Mouse (Mus musculus): ENCODE measurements at regions not wholly inside any gene's neighbourhood (a gene's known extent, or its start where the extent isn't known, plus 50 kb on each side); places are given as distances from the start of the nearest gene placed in this dataset.
A peak's percentile ranks its signal among the peaks of the same experiment; 100 is the strongest.
"Not testable (repeated sequence)": the region's sequence is repeated elsewhere in the genome, so short reads cannot be mapped to it uniquely, and the experiment has no call there.

GRCm38 (mm10) chr3:98968811-98969210 is 75.8 kb upstream of the Hao2 start:
- Histone ChIP-seq H3K27ac (ENCODE audit: low read length) (no peak overlapping the region), H3K9me3 (ENCODE audit: low read length) (no peaks in the 10 kb centered on the region), H3K4me2 (replicated peaks; ENCODE audit: low read depth, low read length) (no peak overlapping the region), H3K9ac (replicated peaks; ENCODE audit: low read length) (no peak overlapping the region), H3K4me3 (ENCODE audit: low read length) (no peak overlapping the region), H3K4me1 (ENCODE audit: insufficient read depth, low read length) (no peaks in the 10 kb centered on the region), H3K36me3 (ENCODE audit: insufficient read depth, low read length) (no peaks in the 10 kb centered on the region), H3K27me3 (ENCODE audit: insufficient read depth, low read length) (no peaks in the 10 kb centered on the region)
- ATAC-seq (ENCODE audit: low FRiP score, low TSS enrichment): 0 out of 2 replicates have a peak, but pooled peaks have one; percentile 15
- 8% methylated on average over 4 of the region's 4 CpGs for WGBS

DNA sequence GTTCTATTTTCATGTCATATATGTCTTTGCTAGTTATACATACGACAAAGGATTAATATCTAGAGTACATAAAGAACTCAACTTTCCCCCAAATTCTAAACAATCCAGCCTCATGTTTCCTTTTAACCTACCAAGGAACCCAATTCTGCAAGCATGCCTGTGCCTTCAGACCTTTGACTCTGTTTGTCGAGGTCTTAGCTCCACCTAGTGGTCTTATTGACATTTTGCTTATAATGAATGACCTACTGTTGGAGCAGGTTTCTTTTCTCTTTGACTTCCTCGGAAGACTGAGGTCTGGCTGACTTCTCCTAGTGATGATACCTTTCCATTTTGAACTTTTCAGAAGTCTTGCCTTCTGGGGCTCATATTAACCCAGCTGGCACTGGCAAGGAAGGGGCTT is 82.7 kb upstream of the Hao2 start:
- Histone ChIP-seq H3K36me3 (ENCODE audit: insufficient read depth, low read length) (no peaks in the 10 kb centered on the region), H3K4me2 (replicated peaks; ENCODE audit: low read depth, low read length) (no peak overlapping the region), H3K4me3 (ENCODE audit: low read length) (no peak overlapping the region), H3K9me3 (ENCODE audit: low read length) (no peaks in the 10 kb centered on the region), H3K27me3 (ENCODE audit: insufficient read depth, low read length) (no peaks in the 10 kb centered on the region), H3K4me1 (ENCODE audit: insufficient read depth, low read length) (0 out of 2 replicates have a peak, but pooled peaks cover 3% of the 10 kb centered on the region), H3K27ac (ENCODE audit: low read length) (no peak overlapping the region), H3K9ac (replicated peaks; ENCODE audit: low read length) (no peak overlapping the region)
- peak; percentile 65; the same call in 1 of the 2 replicates for ATAC-seq (ENCODE audit: low FRiP score, low TSS enrichment)
- WGBS: 2% methylated on average over 3 of the region's 3 CpGs

- no peaks in the 10 kb centered on the region for H3K4me1 ChIP-seq (ENCODE audit: insufficient read depth, low read length)
- H3K9ac ChIP-seq (replicated peaks; ENCODE audit: low read length): no peak overlapping the region
- no peak overlapping the region for H3K4me3 ChIP-seq (ENCODE audit: low read length)
- 94% methylated on average over 1 of the region's 1 CpGs for WGBS
- H3K9me3 ChIP-seq (ENCODE audit: low read length): no peaks in the 10 kb centered on the region
- no peak overlapping the region for H3K4me2 ChIP-seq (replicated peaks; ENCODE audit: low read depth, low read length)
- no peaks in the 10 kb centered on the region for H3K36me3 ChIP-seq (ENCODE audit: insufficient read depth, low read length)
- ATAC-seq (ENCODE audit: low FRiP score, low TSS enrichment): no peak
- no peak overlapping the region for H3K27ac ChIP-seq (ENCODE audit: low read length)
- no peaks in the 10 kb centered on the region for H3K27me3 ChIP-seq (ENCODE audit: insufficient read depth, low read length)
Observed at GRCm38 (mm10) chr3:98982787-98983186, 89.7 kb upstream of the Hao2 start.

- H3K36me3 ChIP-seq (ENCODE audit: insufficient read depth, low read length); H3K4me1 ChIP-seq (ENCODE audit: insufficient read depth, low read length); H3K4me3 ChIP-seq (ENCODE audit: low read length); H3K27ac ChIP-seq (ENCODE audit: low read length); H3K4me2 ChIP-seq (replicated peaks; ENCODE audit: low read depth, low read length); H3K9me3 ChIP-seq (ENCODE audit: low read length); ATAC-seq (ENCODE audit: low FRiP score, low TSS enrichment); H3K9ac ChIP-seq (replicated peaks; ENCODE audit: low read length); H3K27me3 ChIP-seq (ENCODE audit: insufficient read depth, low read length): not testable (repeated sequence)
- 70% methylated on average over 2 of the region's 2 CpGs for WGBS
Observed at GRCm38 (mm10) chr3:98987266-98987665, 94.2 kb upstream of the Hao2 start.

- WGBS: 17% methylated on average over 10 of the region's 10 CpGs
- Histone ChIP-seq H3K36me3 (ENCODE audit: insufficient read depth, low read length) (no peaks in the 10 kb centered on the region), H3K9me3 (ENCODE audit: low read length) (no peaks in the 10 kb centered on the region), H3K27ac (ENCODE audit: low read length) (no peak overlapping the region), H3K9ac (replicated peaks; ENCODE audit: low read length) (no peak overlapping the region), H3K4me2 (replicated peaks; ENCODE audit: low read depth, low read length) (peak overlapping the region; percentile 17), H3K4me1 (ENCODE audit: insufficient read depth, low read length) (peaks cover 5% of the 10 kb centered on the region; the same call in 1 of the 2 replicates), H3K27me3 (ENCODE audit: insufficient read depth, low read length) (no peaks in the 10 kb centered on the region), H3K4me3 (ENCODE audit: low read length) (no peak overlapping the region)
- peak; percentile 69; the same call in 1 of the 2 replicates for ATAC-seq (ENCODE audit: low FRiP score, low TSS enrichment)
Observed at GRCm38 (mm10) chr3:98990801-98991200, 97.8 kb upstream of the Hao2 start.

DNA sequence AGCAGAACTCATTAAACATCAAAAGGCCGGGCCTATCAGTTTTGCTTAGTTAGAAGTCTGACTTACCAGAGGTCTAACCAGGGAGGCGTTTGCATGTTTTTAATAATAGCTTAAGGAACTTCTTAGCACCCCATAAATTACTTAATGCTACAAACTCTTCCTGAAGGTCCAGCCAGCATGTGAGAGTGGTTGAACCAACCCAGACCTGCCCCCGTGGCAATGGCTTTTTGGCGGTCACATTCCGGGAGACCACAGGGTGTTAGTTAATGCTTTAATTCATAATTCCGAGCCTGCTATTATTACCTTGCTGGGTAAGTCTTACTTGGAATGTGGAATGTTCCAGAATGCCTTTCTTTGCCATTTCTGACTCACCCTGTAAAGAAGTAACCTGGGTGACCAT is 98.2 kb upstream of the Hao2 start:
- Histone ChIP-seq H3K4me1 (ENCODE audit: insufficient read depth, low read length) (peaks cover 5% of the 10 kb centered on the region; the same call in 1 of the 2 replicates), H3K27me3 (ENCODE audit: insufficient read depth, low read length) (no peaks in the 10 kb centered on the region), H3K9ac (replicated peaks; ENCODE audit: low read length) (no peak overlapping the region), H3K27ac (ENCODE audit: low read length) (no peak overlapping the region), H3K4me2 (replicated peaks; ENCODE audit: low read depth, low read length) (no peak overlapping the region), H3K9me3 (ENCODE audit: low read length) (no peaks in the 10 kb centered on the region), H3K36me3 (ENCODE audit: insufficient read depth, low read length) (no peaks in the 10 kb centered on the region), H3K4me3 (ENCODE audit: low read length) (no peak overlapping the region)
- WGBS: 45% methylated on average over 6 of the region's 6 CpGs
- ATAC-seq (ENCODE audit: low FRiP score, low TSS enrichment): no peak; the same call in 1 of the 2 replicates

GRCm38 (mm10) chr3:98994086-98994485 is 101.0 kb upstream of the Hao2 start:
- no peaks in the 10 kb centered on the region for H3K36me3 ChIP-seq (ENCODE audit: insufficient read depth, low read length)

GRCm38 (mm10) chr3:99030636-99031035 is 110.2 kb upstream of the Wars2 start:
- 13% methylated on average over 1 of the region's 1 CpGs for WGBS
- no peaks in the 10 kb centered on the region for H3K9me3 ChIP-seq (ENCODE audit: low read length)
- H3K27ac ChIP-seq (ENCODE audit: low read length): no peak overlapping the region
- no peaks in the 10 kb centered on the region for H3K27me3 ChIP-seq (ENCODE audit: insufficient read depth, low read length)
- H3K4me3 ChIP-seq (ENCODE audit: low read length): no peak overlapping the region
- H3K9ac ChIP-seq (replicated peaks; ENCODE audit: low read length): no peak overlapping the region
- no peaks in the 10 kb centered on the region for H3K4me1 ChIP-seq (ENCODE audit: insufficient read depth, low read length)
- no peaks in the 10 kb centered on the region for H3K36me3 ChIP-seq (ENCODE audit: insufficient read depth, low read length)
- no peak for ATAC-seq (ENCODE audit: low FRiP score, low TSS enrichment)
- no peak overlapping the region for H3K4me2 ChIP-seq (replicated peaks; ENCODE audit: low read depth, low read length)

More at GRCm38 (mm10) chr3:98994086-98994485, 101.0 kb upstream of the Hao2 start:
- Histone ChIP-seq H3K27ac (ENCODE audit: low read length) (no peak overlapping the region), H3K4me1 (ENCODE audit: insufficient read depth, low read length) (peaks cover 5% of the 10 kb centered on the region; the same call in 1 of the 2 replicates), H3K9ac (replicated peaks; ENCODE audit: low read length) (no peak overlapping the region), H3K4me2 (replicated peaks; ENCODE audit: low read depth, low read length) (no peak overlapping the region), H3K9me3 (ENCODE audit: low read length) (no peaks in the 10 kb centered on the region), H3K4me3 (ENCODE audit: low read length) (no peak overlapping the region), H3K27me3 (ENCODE audit: insufficient read depth, low read length) (no peaks in the 10 kb centered on the region)
- ATAC-seq (ENCODE audit: low FRiP score, low TSS enrichment): no peak

DNA sequence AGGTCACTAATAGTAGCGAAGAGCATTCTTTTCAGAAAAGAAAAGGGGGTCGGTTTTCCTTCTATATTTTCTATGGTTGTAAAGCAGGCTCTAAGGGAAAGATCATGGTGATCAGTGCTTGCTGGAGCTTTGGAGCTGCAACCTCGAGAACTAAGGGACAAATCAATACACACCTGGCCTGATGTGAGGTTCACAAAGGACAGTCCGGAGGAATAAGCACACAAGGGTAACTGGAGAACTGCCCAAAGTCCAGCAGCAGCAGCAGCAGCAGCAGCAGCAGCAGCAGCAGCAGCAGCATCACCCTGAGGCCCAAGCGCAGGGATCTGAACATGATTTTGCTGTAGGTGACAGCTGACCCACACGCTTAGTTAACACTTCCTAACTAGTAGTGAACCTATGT is 94.7 kb upstream of the Wars2 start:
- H3K4me2 ChIP-seq (replicated peaks; ENCODE audit: low read depth, low read length): no peak overlapping the region
- H3K27me3 ChIP-seq (ENCODE audit: insufficient read depth, low read length): no peaks in the 10 kb centered on the region
- no peak overlapping the region for H3K4me3 ChIP-seq (ENCODE audit: low read length)
- no peaks in the 10 kb centered on the region for H3K9me3 ChIP-seq (ENCODE audit: low read length)
- WGBS: 70% methylated on average over 6 of the region's 6 CpGs
- no peaks in the 10 kb centered on the region for H3K4me1 ChIP-seq (ENCODE audit: insufficient read depth, low read length)
- no peak overlapping the region for H3K9ac ChIP-seq (replicated peaks; ENCODE audit: low read length)
- no peaks in the 10 kb centered on the region for H3K36me3 ChIP-seq (ENCODE audit: insufficient read depth, low read length)
- no peak overlapping the region for H3K27ac ChIP-seq (ENCODE audit: low read length)
- no peak for ATAC-seq (ENCODE audit: low FRiP score, low TSS enrichment)

- Histone ChIP-seq H3K9me3 (ENCODE audit: low read length) (no peaks in the 10 kb centered on the region), H3K4me1 (ENCODE audit: insufficient read depth, low read length) (no peaks in the 10 kb centered on the region), H3K4me2 (replicated peaks; ENCODE audit: low read depth, low read length) (no peak overlapping the region), H3K27ac (ENCODE audit: low read length) (no peak overlapping the region), H3K36me3 (ENCODE audit: insufficient read depth, low read length) (no peaks in the 10 kb centered on the region), H3K9ac (replicated peaks; ENCODE audit: low read length) (no peak overlapping the region), H3K27me3 (ENCODE audit: insufficient read depth, low read length) (no peaks in the 10 kb centered on the region), H3K4me3 (ENCODE audit: low read length) (no peak overlapping the region)
- 84% methylated on average over 5 of the region's 5 CpGs for WGBS
- ATAC-seq (ENCODE audit: low FRiP score, low TSS enrichment): no peak
Observed at GRCm38 (mm10) chr3:99047156-99047555, 93.7 kb upstream of the Wars2 start.
